Mouse (Mus musculus): ENCODE measurements around the gene Tor4a.

GRCm38 (mm10) chr2:25234551-25235220 lies 38.0 kb upstream of the Tor4a start:
- no peak for TF ChIP-seq CTCF (IDR thresholded peaks at IDR 0.05; ENCODE audit: extremely low read depth, insufficient read length, insufficient replicate concordance, low read depth, low read length)
- no peak for TF ChIP-seq POLR2A (IDR thresholded peaks at IDR 0.05; ENCODE audit: low read depth, low read length)

All from small intestine, adult 2 months (tissue).